Mouse (Mus musculus) thymus, postnatal 4 days (tissue): ENCODE data around the gene Alg2.

Experiments
- DNase-seq: peaks from one replicate; pipeline ENCODE4 v3.0.0; 2021

Alg2 gene

GRCm38 (mm10) chr4:47473968-47474729 lies at the start of gene Alg2, which contains the start of gene Sec61b:
Alg2 (minus strand) TSS chr4:47474333.
Sec61b (plus strand) TSS chr4:47474658.
- DNase-seq = peak; percentile 97

- DNase-seq = no peak
These were observed 47.9 kb upstream of the Alg2 start for GRCm38 (mm10) chr4:47521884-47522605.

GRCm38 (mm10) chr4:47520076-47520475 lies 45.9 kb upstream of the Alg2 start:
- no peak for DNase-seq

GRCm38 (mm10) chr4:47518551-47519181 lies 44.5 kb upstream of the Alg2 start:
- peak; percentile 56 for DNase-seq

GRCm38 (mm10) chr4:47504841-47505517 lies 30.8 kb upstream of the Alg2 start:
- DNase-seq = no peak

- no peak for DNase-seq
These were observed 28.9 kb upstream of the Alg2 start for GRCm38 (mm10) chr4:47503045-47503444.

- peak; percentile 68 for DNase-seq
These were observed 28.4 kb upstream of the Alg2 start for GRCm38 (mm10) chr4:47502546-47502971.

GRCm38 (mm10) chr4:47499121-47499545 lies 25.0 kb upstream of the Alg2 start:
- DNase-seq = no peak

GRCm38 (mm10) chr4:47497811-47498385 lies 23.8 kb upstream of the Alg2 start:
- DNase-seq = no peak

GRCm38 (mm10) chr4:47494686-47495085 lies 20.6 kb upstream of the Alg2 start:
- DNase-seq = no peak

- DNase-seq = no peak
These were observed 20.0 kb upstream of the Alg2 start for GRCm38 (mm10) chr4:47494137-47494536.

GRCm38 (mm10) chr4:47493456-47493855 lies 19.3 kb upstream of the Alg2 start:
- DNase-seq = no peak

GRCm38 (mm10) chr4:47492311-47493086 lies 18.4 kb upstream of the Alg2 start:
- no peak for DNase-seq

GRCm38 (mm10) chr4:47491243-47491642 lies 17.1 kb upstream of the Alg2 start:
- no peak for DNase-seq

GRCm38 (mm10) chr4:47480576-47480975 lies 6.4 kb upstream of the Alg2 start:
- DNase-seq = no peak

- no peak for DNase-seq
These were observed 6.0 kb upstream of the Alg2 start for GRCm38 (mm10) chr4:47480095-47480494.

GRCm38 (mm10) chr4:47477539-47477938 lies 3.4 kb upstream of the Alg2 start:
- DNase-seq = no peak

- DNase-seq = peak; percentile 35
These were observed 854 bp upstream of the Alg2 start for GRCm38 (mm10) chr4:47474730-47475643.

- DNase-seq = no peak
These were observed 556 bp downstream of the Alg2 start for GRCm38 (mm10) chr4:47473586-47473967.

GRCm38 (mm10) chr4:47467196-47467595 lies 6.9 kb downstream of the Alg2 start:
- DNase-seq = no peak
